Mouse (Mus musculus) stomach, postnatal 0 days (tissue): ENCODE measurements around the gene Tmem189. TPM values are rescaled to one million over a fixed set of nuclear protein-coding genes. Genes with fewer than 3 reads are reported as not detected.

ENCODE experiments used
- ATAC-seq: fragments of 200-750 bp; cut with Nextera tagmentation; 2 replicates; pipeline ENCODE4 v1.8.0; 2017; ENCODE audit not compliant: low FRiP score, low TSS enrichment
- DNase-seq: peaks from one replicate; pipeline ENCODE4 v3.0.0-alpha.2; 2016; ENCODE audit warnings: low spot score
- H3K27ac ChIP-seq: fragments of 300-500 bp; sonication (generic); replicated peaks from 2 replicates; pipeline ENCODE4 v1.5.1; 2014; ENCODE audit warnings: mild to moderate bottlenecking, control low read depth
- H3K27me3 ChIP-seq: fragments of 300-500 bp; sonication (generic); 2 replicates; pipeline ENCODE4 v1.6.1; 2014; ENCODE audit warnings: low read length; ENCODE audit not compliant: control insufficient read depth, insufficient read depth
- H3K36me3 ChIP-seq: fragments of 300-500 bp; sonication (generic); 2 replicates; pipeline ENCODE4 v1.6.1; 2014; ENCODE audit warnings: low read length, mixed read lengths; ENCODE audit not compliant: control insufficient read depth, insufficient read depth
- H3K4me1 ChIP-seq: fragments of 300-500 bp; sonication (generic); replicated peaks from 2 replicates; pipeline ENCODE4 v1.6.1; 2014; ENCODE audit warnings: antibody characterized with exemption; ENCODE audit not compliant: control insufficient read depth, insufficient read depth
- H3K4me2 ChIP-seq: fragments of 300-500 bp; sonication (generic); replicated peaks from 2 replicates; pipeline ENCODE4 v1.6.1; 2014; ENCODE audit warnings: low read depth, mild to moderate bottlenecking, control low read depth, moderate library complexity
- H3K4me3 ChIP-seq: fragments of 300-500 bp; sonication (generic); 2 replicates; pipeline ENCODE4 v1.5.1; 2014; ENCODE audit warnings: low read depth, low read length, control low read depth
- H3K9ac ChIP-seq: fragments of 300-500 bp; sonication (generic); 2 replicates; pipeline ENCODE4 v1.6.1; 2014; ENCODE audit warnings: mild to moderate bottlenecking, low read length, control low read depth, mixed read lengths
- H3K9me3 ChIP-seq: fragments of 300-500 bp; sonication (generic); 2 replicates; pipeline ENCODE4 v1.6.1; 2016; ENCODE audit warnings: low read length; ENCODE audit not compliant: control insufficient read depth
- CTCF ChIP-seq: IDR thresholded peaks from 2 replicates; pipeline ENCODE4 v1.5.1; 2016; ENCODE audit warnings: antibody characterized with exemption, low read depth, mild to moderate bottlenecking, moderate library complexity
- EP300 ChIP-seq: optimal IDR thresholded peaks from 2 replicates; pipeline ENCODE3; 2016; ENCODE audit warnings: antibody characterized with exemption
- WGBS: fragments of 180-500 bp; shearing (Covaris S2); extraction: QIAGEN DNeasy Blood & Tissue Kit; methylation state at CpG from one replicate; pipeline ENCODE4 v1.1.7; 2014; 5-methylcytosine and 5-hydroxymethylcytosine counted together
- microRNA-seq: library from miRNA; unstranded; fragments of <30 nt; microRNA quantifications from one replicate; pipeline ENCODE4, GENCODE M21; 2016
- polyA plus RNA-seq: library from polyadenylated mRNA; unstranded; fragments of >200 nt; fragmentation: Nextera tagmentation; extraction: Ambion mirVana; gene quantifications from 2 replicates; pipeline ENCODE4 v1.2.1, GENCODE M21; 2015

The Tmem189 gene
- polyA plus RNA-seq, 1 experiment from 2014 or later, result 74.6 TPM

GRCm38 (mm10) chr2:167596726-167597491 is 92.7 kb downstream of the Tmem189 start:
- peak overlapping the region; percentile 82 for H3K27ac ChIP-seq
- H3K27me3 ChIP-seq, result no peaks in the 10 kb centered on the region
- no peaks in the 10 kb centered on the region for H3K9me3 ChIP-seq
- 32% methylated on average over 23 of the region's 27 CpGs for WGBS
- peak overlapping the region; percentile 12; the same call in 1 of the 2 replicates for H3K4me3 ChIP-seq
- no peaks in the 10 kb centered on the region for H3K36me3 ChIP-seq
- H3K4me1 ChIP-seq, result 0 out of 2 replicates have a peak, but pooled peaks cover 4% of the 10 kb centered on the region
- DNase-seq (no peak), ATAC-seq (0 out of 2 replicates have a peak, but pooled peaks have one; percentile 3)
- no peak for TF ChIP-seq EP300
- TF ChIP-seq CTCF, result no peak
- H3K4me2 ChIP-seq, result peak overlapping the region; percentile 44
- peak overlapping the region; percentile 48 for H3K9ac ChIP-seq

- Histone ChIP-seq H3K9ac (0 out of 2 replicates have a peak overlapping the region, but pooled peaks have one; percentile 53), H3K4me1 (0 out of 2 replicates have a peak, but pooled peaks cover 4% of the 10 kb centered on the region), H3K27ac (peak overlapping the region; percentile 86), H3K27me3 (no peaks in the 10 kb centered on the region), H3K4me3 (no peak overlapping the region), H3K4me2 (no peak overlapping the region), H3K9me3 (no peaks in the 10 kb centered on the region), H3K36me3 (no peaks in the 10 kb centered on the region)
- DNase-seq (no peak), ATAC-seq (no peak)
- 37% methylated on average over 3 of the region's 4 CpGs for WGBS
- TF ChIP-seq EP300 (no peak), CTCF (no peak)
Measured at GRCm38 (mm10) chr2:167596262-167596661, 93.4 kb downstream of the Tmem189 start.

DNA sequence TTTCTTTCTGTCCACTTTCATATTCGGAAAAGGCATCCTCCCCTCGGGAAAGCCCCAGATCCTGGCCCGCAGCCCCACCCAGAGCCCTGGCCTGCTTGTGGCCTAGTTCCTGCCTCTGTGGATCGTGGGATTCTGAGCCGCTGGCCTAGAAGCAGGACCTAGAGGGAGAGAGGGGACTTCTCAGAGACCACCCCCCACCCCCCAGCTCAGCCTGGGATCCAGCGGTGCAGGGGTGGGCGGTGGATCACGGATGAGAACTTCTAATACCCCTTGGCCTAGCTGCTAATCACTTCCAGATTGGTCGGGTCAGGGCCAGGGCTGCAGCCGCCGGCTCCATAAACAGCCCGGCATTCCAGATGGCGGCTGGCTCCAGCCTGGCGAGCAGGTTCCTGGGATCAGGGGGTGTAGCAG is 93.9 kb downstream of the Tmem189 start:
- peak overlapping the region; percentile 53 for H3K9ac ChIP-seq
- H3K4me2 ChIP-seq, result no peak overlapping the region
- H3K27ac ChIP-seq, result peak overlapping the region; percentile 86
- no peak overlapping the region for H3K4me3 ChIP-seq
- H3K9me3 ChIP-seq, result no peaks in the 10 kb centered on the region
- H3K27me3 ChIP-seq, result no peaks in the 10 kb centered on the region
- ATAC-seq, result peak; percentile 16; the same call in 1 of the 2 replicates
- no peaks in the 10 kb centered on the region for H3K36me3 ChIP-seq
- DNase-seq, result no peak
- H3K4me1 ChIP-seq, result 0 out of 2 replicates have a peak, but pooled peaks cover 4% of the 10 kb centered on the region
- TF ChIP-seq CTCF, result no peak
- no peak for TF ChIP-seq EP300
- WGBS, result 32% methylated on average over 14 of the region's 14 CpGs

DNA sequence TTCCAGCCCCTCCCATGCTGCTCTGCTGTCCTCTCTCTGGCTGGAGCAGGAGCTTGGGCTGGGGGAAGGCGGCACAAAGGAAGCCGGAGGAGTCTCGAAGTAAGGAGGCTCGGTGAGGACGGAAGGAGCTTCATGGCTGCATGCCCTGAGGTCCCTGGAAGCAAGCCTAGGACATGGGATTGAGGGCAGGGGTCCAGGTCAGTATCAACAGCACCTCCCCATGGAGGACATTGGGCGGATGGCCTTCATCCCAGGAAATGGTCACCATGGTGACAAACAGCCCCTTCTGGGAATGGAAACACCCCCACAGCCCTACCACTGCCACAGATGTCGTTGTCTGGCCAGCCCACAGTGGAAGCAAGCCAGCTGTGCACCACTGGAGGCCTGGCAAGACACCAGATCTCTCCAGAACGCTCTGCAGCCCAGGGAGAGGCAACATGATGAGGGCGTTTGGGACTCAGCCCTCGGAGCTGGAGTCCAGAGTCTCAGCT is 95.1 kb downstream of the Tmem189 start:
- 0 out of 2 replicates have a peak, but pooled peaks cover 7% of the 10 kb centered on the region for H3K4me1 ChIP-seq

DNA sequence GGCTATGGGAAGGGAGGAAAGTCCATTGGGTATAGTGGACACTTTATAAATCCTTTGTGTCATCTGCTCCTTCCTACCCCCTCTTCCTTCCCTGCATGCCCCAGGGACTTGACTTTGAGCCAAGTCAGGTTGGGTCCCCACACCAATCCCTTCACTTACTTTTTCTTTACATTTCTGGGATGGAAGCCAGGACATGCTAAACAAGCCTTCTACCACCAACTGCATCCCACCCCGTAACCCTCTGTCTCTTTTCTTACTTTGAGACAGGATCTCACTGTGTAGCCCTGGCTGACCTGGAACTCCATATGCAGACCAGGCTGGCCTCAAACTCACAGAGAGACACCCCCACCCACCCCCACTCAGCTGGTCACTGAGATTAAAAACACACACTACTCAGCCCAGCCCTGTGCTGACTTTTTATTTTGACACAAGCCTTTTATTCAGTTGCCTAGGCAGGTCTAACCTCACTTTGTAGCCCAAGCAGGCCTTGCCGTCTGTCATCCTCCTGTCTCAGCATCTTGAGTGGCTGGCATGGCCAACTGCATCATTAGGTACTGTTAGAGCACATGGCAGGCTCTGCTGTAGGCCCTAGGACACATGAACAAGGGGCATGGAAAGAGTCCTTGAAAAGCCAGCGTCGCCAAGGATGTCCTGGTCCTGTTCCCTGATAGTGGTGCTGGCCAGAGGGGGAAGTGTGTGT is 95.9 kb downstream of the Tmem189 start:
- H3K9ac ChIP-seq, result no peak overlapping the region

More for the DNA sequence above, 95.1 kb downstream of the Tmem189 start:
- H3K4me3 ChIP-seq, result no peak overlapping the region
- no peak overlapping the region for H3K9ac ChIP-seq
- H3K4me2 ChIP-seq, result no peak overlapping the region
- no peaks in the 10 kb centered on the region for H3K27me3 ChIP-seq
- peak overlapping the region; percentile 86 for H3K27ac ChIP-seq
- peak; percentile 58 for DNase-seq
- ATAC-seq, result peak; percentile 59; the same call in 1 of the 2 replicates
- 28% methylated on average over 10 of the region's 10 CpGs for WGBS
- no peak for TF ChIP-seq EP300
- peak; percentile 59 for TF ChIP-seq CTCF
- no peaks in the 10 kb centered on the region for H3K9me3 ChIP-seq
- H3K36me3 ChIP-seq, result no peaks in the 10 kb centered on the region

More for the DNA sequence above, 95.9 kb downstream of the Tmem189 start:
- Histone ChIP-seq H3K27me3 (no peaks in the 10 kb centered on the region), H3K36me3 (no peaks in the 10 kb centered on the region), H3K9me3 (no peaks in the 10 kb centered on the region), H3K27ac (peak overlapping the region; percentile 86), H3K4me3 (no peak overlapping the region), H3K4me1 (0 out of 2 replicates have a peak, but pooled peaks cover 7% of the 10 kb centered on the region), H3K4me2 (no peak overlapping the region)
- TF ChIP-seq CTCF, result no peak
- no peak for TF ChIP-seq EP300
- WGBS, result 72% methylated on average over 4 of the region's 4 CpGs
- no peak for ATAC-seq
- DNase-seq, result no peak

Small RNA genes lying within 50 kb of the gene (microRNA-seq; reads per million reads assigned to microRNA genes)
- gene Gm22355, result not detected

Other genes starting within 250 kb of the Tmem189 start
- gene Rnf114, start 197.2 kb downstream of the Tmem189 start, polyA plus RNA-seq, result 44.6 and 47.6 TPM in 2 replicates
- 9.4 and 11.3 TPM in 2 replicates for gene Spata2, start 196.9 kb downstream of the Tmem189 start, polyA plus RNA-seq
- gene Snai1, start 151.6 kb downstream of the Tmem189 start, polyA plus RNA-seq, result 6.9 and 8.3 TPM in 2 replicates
- 234 and 253 TPM in 2 replicates for gene Ube2v1, start 57.7 kb downstream of the Tmem189 start, polyA plus RNA-seq
- 13.4 and 14.1 TPM in 2 replicates for gene Gm20431, start 28.3 kb downstream of the Tmem189 start, polyA plus RNA-seq
- 55.0 and 60.2 TPM in 2 replicates for gene Cebpb, start 907 bp downstream of the Tmem189 start, polyA plus RNA-seq
- gene Ptpn1, start 242.2 kb upstream of the Tmem189 start, polyA plus RNA-seq, result 51.1 and 51.3 TPM in 2 replicates